Mouse (Mus musculus) small intestine, adult 2 months (tissue): ENCODE results near the gene C130060K24Rik. TPM values are rescaled to one million over a fixed set of nuclear protein-coding genes. Genes with fewer than 3 reads are reported as not detected.

Experiments
- H3K27ac ChIP-seq: fragments of 200-500 bp; 2 replicates; pipeline ENCODE4 v1.5.1; 2012; ENCODE audit warnings: low read depth, low read length, control low read depth, inconsistent platforms; ENCODE audit not compliant: insufficient read depth
- H3K27me3 ChIP-seq: fragments of 200-500 bp; 2 replicates; pipeline ENCODE4 v1.6.1; 2012; ENCODE audit warnings: mild to moderate bottlenecking, moderate library complexity, low read length, inconsistent platforms; ENCODE audit not compliant: control insufficient read depth, insufficient read depth
- H3K36me3 ChIP-seq: fragments of 200-500 bp; 2 replicates; pipeline ENCODE4 v1.6.1; 2012; ENCODE audit warnings: mild to moderate bottlenecking, low read length, control low read depth, inconsistent platforms; ENCODE audit not compliant: control insufficient read depth, insufficient read depth
- H3K4me1 ChIP-seq: fragments of 200-500 bp; 2 replicates; pipeline ENCODE4 v1.6.1; 2012; ENCODE audit warnings: low read length, inconsistent platforms, mixed read lengths; ENCODE audit not compliant: control insufficient read depth, insufficient read depth, insufficient read length
- H3K4me3 ChIP-seq: fragments of 200-500 bp; 2 replicates; pipeline ENCODE4 v1.5.1; 2012; ENCODE audit warnings: low read depth, mild to moderate bottlenecking, control low read depth, inconsistent platforms, low read length, moderate library complexity
- CTCF ChIP-seq: fragments of 200-500 bp; IDR thresholded peaks from 2 replicates; pipeline ENCODE4 v1.5.1; 2012; ENCODE audit warnings: low read depth, mild to moderate bottlenecking, control low read depth, inconsistent platforms, low read length, moderate library complexity, mixed read lengths; ENCODE audit not compliant: insufficient replicate concordance, insufficient read length; ENCODE audit errors: extremely low read depth
- POLR2A ChIP-seq: fragments of 200-500 bp; IDR thresholded peaks from 2 replicates; pipeline ENCODE4 v1.6.1; 2012; ENCODE audit warnings: low read depth, mild to moderate bottlenecking, control low read depth, inconsistent platforms, low read length, moderate library complexity
- WGBS: fragments of 180-500 bp; shearing (Covaris S2); methylation state at CpG from one replicate; pipeline ENCODE4 v1.1.7; 2018; 5-methylcytosine and 5-hydroxymethylcytosine counted together
- polyA plus RNA-seq: library from polyadenylated mRNA; depleted of rRNA; stranded (reverse); fragments of >200 nt; gene quantifications from 2 replicates; pipeline ENCODE4 v1.2.3, GENCODE M21; 2012; rRNA removed

Gene C130060K24Rik
- not detected in 2 replicates for polyA plus RNA-seq

DNA sequence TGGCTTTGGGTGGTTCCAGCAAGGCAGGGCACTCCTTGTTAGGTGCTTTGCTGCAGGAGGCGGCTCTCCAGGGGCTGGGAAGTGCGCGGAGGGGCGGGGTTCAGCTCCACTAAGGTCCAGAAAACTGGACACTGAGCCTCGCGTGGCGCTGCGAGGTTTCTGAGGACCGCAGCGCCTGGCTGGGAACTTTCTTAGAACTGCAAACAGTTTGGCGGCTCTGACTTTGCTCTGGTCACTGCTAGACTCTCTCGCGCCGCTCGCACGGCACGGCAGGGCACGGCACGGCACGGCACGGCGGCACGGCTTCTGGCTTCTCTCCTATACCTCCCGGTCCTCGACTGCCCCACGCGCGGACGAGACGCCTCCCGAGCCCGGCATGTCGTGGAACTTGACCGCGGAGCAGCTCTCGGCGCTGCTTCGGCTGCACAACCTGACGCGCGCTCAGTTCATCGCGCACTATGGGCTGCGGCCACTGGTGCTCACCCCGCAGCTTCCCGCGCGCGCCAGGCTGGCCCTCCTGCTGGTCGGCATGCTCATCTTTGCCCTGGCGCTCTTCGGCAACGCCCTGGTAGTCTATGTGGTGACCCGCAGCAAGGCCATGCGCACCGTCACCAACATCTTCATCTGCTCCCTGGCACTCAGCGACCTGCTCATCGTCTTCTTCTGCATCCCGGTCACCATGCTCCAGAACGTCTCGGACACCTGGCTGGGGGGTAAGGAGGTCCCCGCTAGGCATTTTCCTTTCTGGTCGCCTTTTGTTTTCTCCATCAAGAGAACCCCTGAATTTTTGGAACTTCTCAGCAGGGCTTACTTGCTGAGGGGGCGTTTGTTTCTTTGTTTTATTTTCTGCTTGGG is at the start of gene C130060K24Rik:
C130060K24Rik (plus strand) TSS at position 188 of the 855 bp plus-strand sequence.
- 3% methylated on average over 64 of the region's 64 CpGs for WGBS
- H3K27ac ChIP-seq, result no peak within 1 kb of the TSS
- peaks cover 8% of the 10 kb centered on the region; the same call in 1 of the 2 replicates for H3K27me3 ChIP-seq
- H3K4me1 ChIP-seq, result no peaks in the 10 kb centered on the region
- H3K4me3 ChIP-seq, result no peak within 1 kb of the TSS
- no peaks in the 10 kb centered on the region for H3K36me3 ChIP-seq
- no peak for TF ChIP-seq CTCF
- no peak for TF ChIP-seq POLR2A

DNA sequence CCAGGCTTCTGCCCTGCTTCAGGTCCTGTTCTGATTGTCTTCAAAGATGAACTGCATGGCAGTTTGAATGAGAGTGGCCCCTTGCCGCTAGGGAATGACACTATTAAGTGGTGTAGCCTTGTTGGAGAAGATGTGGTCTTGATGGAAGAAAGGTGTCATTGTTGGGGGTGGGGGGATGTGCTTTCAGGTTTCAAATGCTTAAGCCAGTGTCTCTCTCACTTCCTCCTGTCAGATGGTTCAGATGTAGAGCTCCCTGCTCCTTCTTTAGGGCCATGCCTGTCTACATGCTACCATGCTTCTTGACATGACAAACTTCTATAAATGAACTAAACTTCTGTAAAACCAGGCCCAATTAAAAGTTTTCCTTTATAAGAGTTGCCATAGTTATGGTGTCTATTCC is 46.7 kb upstream of the C130060K24Rik start:
- H3K36me3 ChIP-seq, result no peaks in the 10 kb centered on the region
- no peak overlapping the region for H3K4me3 ChIP-seq
- no peaks in the 10 kb centered on the region for H3K27me3 ChIP-seq
- H3K27ac ChIP-seq, result no peak overlapping the region
- TF ChIP-seq POLR2A (no peak), CTCF (no peak)
- 81% methylated on average over 1 of the region's 1 CpGs for WGBS
- H3K4me1 ChIP-seq, result no peaks in the 10 kb centered on the region

DNA sequence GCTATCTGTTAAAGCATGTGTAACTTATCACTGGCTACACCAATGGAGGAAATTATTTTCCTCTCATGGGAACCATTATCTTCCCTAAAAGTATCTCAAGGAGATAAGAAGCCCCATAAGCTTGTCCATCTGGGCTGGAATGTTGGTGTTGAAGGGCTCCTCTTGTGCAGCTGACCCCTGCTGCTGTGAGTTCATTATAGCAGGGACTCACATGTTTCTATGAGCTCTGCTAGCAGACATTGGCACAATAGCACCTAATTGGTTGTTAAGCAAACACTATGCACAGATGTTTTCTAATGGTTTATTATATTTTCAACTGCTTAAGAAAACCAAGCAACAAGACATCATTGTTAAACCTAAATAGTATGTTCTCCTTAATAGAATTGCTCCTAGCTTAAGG is 41.5 kb upstream of the C130060K24Rik start:
- no peaks in the 10 kb centered on the region for H3K36me3 ChIP-seq
- H3K27ac ChIP-seq, result no peak overlapping the region
- no peaks in the 10 kb centered on the region for H3K4me1 ChIP-seq
- no peak for TF ChIP-seq POLR2A
- TF ChIP-seq CTCF, result no peak
- no peaks in the 10 kb centered on the region for H3K27me3 ChIP-seq
- no peak overlapping the region for H3K4me3 ChIP-seq

DNA sequence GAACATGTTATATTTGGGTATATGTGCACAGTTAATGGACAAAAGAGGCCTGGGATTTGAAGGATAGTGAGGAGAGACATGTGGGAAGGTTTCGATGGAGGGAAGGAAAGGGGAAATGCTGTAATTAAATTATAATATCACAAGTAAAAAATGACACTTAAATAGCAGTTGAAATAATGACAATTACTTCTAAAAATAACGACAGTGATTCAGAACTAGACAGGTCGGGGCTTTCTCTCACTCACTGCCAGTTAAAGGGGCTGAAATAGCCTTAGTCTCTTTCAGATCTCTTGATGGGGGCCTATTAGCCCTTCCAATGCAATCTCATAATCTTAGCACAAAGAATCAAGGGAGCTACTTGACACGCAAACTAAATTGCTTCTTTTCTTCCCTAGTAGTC is 39.5 kb upstream of the C130060K24Rik start:
- 78% methylated on average over 4 of the region's 4 CpGs for WGBS

DNA sequence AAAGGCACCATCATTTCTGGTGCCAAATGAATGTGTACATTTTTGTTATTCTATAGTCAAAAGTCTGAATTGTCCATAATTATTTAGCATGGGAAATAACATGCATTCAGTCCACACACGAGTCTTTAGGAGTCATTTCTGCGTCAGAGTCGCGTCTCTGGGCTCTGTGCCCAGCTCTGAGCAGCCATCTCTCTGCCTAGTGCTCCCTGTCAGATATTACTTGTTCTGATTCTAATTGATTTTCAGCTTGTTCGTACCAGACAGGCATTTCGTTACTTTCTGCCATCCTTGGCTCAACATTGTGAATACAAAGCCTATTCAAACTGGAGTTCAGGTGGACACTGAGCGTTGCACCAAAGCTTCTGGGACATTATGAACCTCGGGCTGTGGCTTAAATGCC is 33.2 kb upstream of the C130060K24Rik start:
- Histone ChIP-seq H3K27me3 (no peaks in the 10 kb centered on the region), H3K36me3 (no peaks in the 10 kb centered on the region), H3K27ac (no peak overlapping the region), H3K4me1 (no peaks in the 10 kb centered on the region), H3K4me3 (no peak overlapping the region)
- 70% methylated on average over 8 of the region's 8 CpGs for WGBS
- TF ChIP-seq CTCF (no peak), POLR2A (no peak)

More for the DNA sequence above, 39.5 kb upstream of the C130060K24Rik start:
- Histone ChIP-seq H3K4me3 (no peak overlapping the region), H3K4me1 (no peaks in the 10 kb centered on the region), H3K27me3 (no peaks in the 10 kb centered on the region), H3K36me3 (no peaks in the 10 kb centered on the region), H3K27ac (no peak overlapping the region)
- TF ChIP-seq CTCF (no peak), POLR2A (no peak)

DNA sequence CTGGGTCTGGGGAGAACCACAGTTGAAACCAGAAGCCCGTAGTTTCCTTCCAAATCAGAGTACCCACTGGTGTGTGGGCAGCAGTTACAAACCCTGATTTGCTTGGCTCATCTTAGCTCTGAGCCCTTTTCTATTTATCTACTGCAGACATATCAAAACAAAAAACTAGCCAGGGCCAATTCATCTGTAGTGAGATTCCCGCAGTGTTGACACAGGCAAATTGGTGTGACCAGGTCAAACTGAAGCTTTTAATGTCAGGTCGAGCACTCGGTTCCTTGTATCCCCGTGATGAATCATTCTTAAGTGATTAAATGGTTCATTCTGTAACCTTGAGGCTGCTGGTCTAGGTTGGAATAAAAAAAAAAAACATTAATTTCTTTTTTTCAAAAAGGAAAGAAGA is 32.6 kb upstream of the C130060K24Rik start:
- Histone ChIP-seq H3K27me3 (no peaks in the 10 kb centered on the region), H3K4me3 (no peak overlapping the region), H3K4me1 (no peaks in the 10 kb centered on the region), H3K36me3 (no peaks in the 10 kb centered on the region), H3K27ac (no peak overlapping the region)
- 21% methylated on average over 5 of the region's 5 CpGs for WGBS
- TF ChIP-seq POLR2A (no peak), CTCF (no peak)

DNA sequence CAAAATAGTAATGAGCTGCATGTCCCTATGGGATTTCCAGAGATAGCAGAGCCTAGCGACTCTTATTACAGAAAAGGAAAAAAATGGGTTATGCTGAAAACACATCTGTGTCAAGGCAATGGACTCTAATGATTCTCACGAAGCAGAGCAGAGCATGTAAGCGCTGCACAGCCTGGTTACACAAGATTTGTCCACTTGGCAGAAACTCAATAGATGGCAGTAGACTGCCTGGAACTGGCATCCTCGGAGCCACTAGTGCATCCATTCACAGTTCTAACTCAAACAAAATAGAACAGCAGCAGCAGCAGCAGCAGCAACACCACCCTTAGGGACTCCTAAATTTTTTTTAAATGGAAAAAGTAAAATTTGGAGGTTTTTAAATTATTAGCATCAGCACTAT is 29.3 kb upstream of the C130060K24Rik start:
- 77% methylated on average over 4 of the region's 4 CpGs for WGBS
- Histone ChIP-seq H3K27ac (no peak overlapping the region), H3K4me3 (no peak overlapping the region), H3K27me3 (no peaks in the 10 kb centered on the region), H3K36me3 (no peaks in the 10 kb centered on the region), H3K4me1 (no peaks in the 10 kb centered on the region)
- TF ChIP-seq CTCF (no peak), POLR2A (no peak)

DNA sequence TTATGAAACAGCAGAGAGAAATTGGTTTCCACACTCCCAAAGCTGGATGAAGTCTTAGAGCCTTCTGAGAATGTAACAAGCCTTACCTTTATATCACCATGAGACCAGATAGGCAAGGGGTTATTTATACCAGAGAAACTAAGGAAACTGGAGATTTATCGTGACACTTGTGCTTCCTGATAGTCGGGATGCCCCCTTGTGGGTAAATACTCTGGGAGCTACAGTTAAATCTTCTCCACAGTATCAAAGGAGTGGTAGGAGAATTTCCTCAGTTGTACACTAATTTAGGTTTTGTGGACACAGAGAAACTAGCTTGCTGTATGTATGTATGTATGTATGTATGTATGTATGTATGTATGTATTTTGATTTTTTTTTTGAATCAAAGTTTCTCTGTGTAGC is 5.0 kb upstream of the C130060K24Rik start:
- no peak overlapping the region for H3K4me3 ChIP-seq
- H3K27ac ChIP-seq, result no peak overlapping the region
- TF ChIP-seq CTCF (no peak), POLR2A (no peak)
- no peaks in the 10 kb centered on the region for H3K36me3 ChIP-seq
- WGBS, result 39% methylated on average over 2 of the region's 2 CpGs
- peaks cover 3% of the 10 kb centered on the region; the same call in 1 of the 2 replicates for H3K27me3 ChIP-seq
- H3K4me1 ChIP-seq, result no peaks in the 10 kb centered on the region
